Mouse (Mus musculus) midbrain, embryonic 11.5 days (tissue): ENCODE measurements around the gene St14. TPM values are rescaled to one million over a fixed set of nuclear protein-coding genes. Genes with fewer than 3 reads are reported as not detected.
A peak's percentile ranks its signal among the peaks of the same experiment; 100 is the strongest.

Experiments
- ATAC-seq: fragments of 200-750 bp; cut with Nextera tagmentation; 2 replicates; pipeline ENCODE4 v1.8.0; 2017; ENCODE audit warnings: moderate TSS enrichment, moderate library complexity; ENCODE audit not compliant: low FRiP score
- DNase-seq: peaks from one replicate; pipeline ENCODE4 v3.0.0; 2015; ENCODE audit warnings: low spot score; ENCODE audit errors: missing footprints
- H3K27ac ChIP-seq: fragments of 300-500 bp; sonication (generic); 2 replicates; pipeline ENCODE4 v1.5.1; 2014; ENCODE audit warnings: low read depth, low read length
- H3K27me3 ChIP-seq: fragments of 300-500 bp; sonication (generic); 2 replicates; pipeline ENCODE4 v1.6.1; 2014; ENCODE audit warnings: mild to moderate bottlenecking, low read length, moderate library complexity, mixed read lengths; ENCODE audit not compliant: control insufficient read depth, insufficient read depth
- H3K36me3 ChIP-seq: fragments of 300-500 bp; sonication (generic); 2 replicates; pipeline ENCODE4 v1.6.1; 2014; ENCODE audit warnings: mild to moderate bottlenecking, low read length, moderate library complexity, mixed read lengths; ENCODE audit not compliant: control insufficient read depth, insufficient read depth
- H3K4me1 ChIP-seq: fragments of 300-500 bp; sonication (generic); 2 replicates; pipeline ENCODE4 v1.6.1; 2014; ENCODE audit warnings: low read length; ENCODE audit not compliant: control insufficient read depth, insufficient read depth
- H3K4me2 ChIP-seq: fragments of 300-500 bp; sonication (generic); 2 replicates; pipeline ENCODE4 v1.6.1; 2014; ENCODE audit warnings: mild to moderate bottlenecking, moderate library complexity
- H3K4me3 ChIP-seq: fragments of 300-500 bp; sonication (generic); 2 replicates; pipeline ENCODE4 v1.5.1; 2014; ENCODE audit warnings: low read depth, low read length
- H3K9ac ChIP-seq: fragments of 300-500 bp; sonication (generic); 2 replicates; pipeline ENCODE4 v1.6.1; 2014; ENCODE audit warnings: low read length
- H3K9me3 ChIP-seq: fragments of 300-500 bp; sonication (generic); 2 replicates; pipeline ENCODE4 v1.6.1; 2016; ENCODE audit warnings: low read length; ENCODE audit not compliant: control insufficient read depth
- WGBS: fragments of 180-500 bp; shearing (Covaris S2); extraction: QIAGEN DNeasy Blood & Tissue Kit; methylation state at CpG from one replicate; pipeline ENCODE4 v1.1.7; 2014; 5-methylcytosine and 5-hydroxymethylcytosine counted together
- polyA plus RNA-seq: library from polyadenylated mRNA; unstranded; fragments of >200 nt; fragmentation: Nextera tagmentation; extraction: Ambion mirVana; gene quantifications from 2 replicates; pipeline ENCODE4 v1.2.1, GENCODE M21; 2014

The St14 gene
- polyA plus RNA-seq, 1 experiment from 2014 or later = 0.60 TPM

DNA sequence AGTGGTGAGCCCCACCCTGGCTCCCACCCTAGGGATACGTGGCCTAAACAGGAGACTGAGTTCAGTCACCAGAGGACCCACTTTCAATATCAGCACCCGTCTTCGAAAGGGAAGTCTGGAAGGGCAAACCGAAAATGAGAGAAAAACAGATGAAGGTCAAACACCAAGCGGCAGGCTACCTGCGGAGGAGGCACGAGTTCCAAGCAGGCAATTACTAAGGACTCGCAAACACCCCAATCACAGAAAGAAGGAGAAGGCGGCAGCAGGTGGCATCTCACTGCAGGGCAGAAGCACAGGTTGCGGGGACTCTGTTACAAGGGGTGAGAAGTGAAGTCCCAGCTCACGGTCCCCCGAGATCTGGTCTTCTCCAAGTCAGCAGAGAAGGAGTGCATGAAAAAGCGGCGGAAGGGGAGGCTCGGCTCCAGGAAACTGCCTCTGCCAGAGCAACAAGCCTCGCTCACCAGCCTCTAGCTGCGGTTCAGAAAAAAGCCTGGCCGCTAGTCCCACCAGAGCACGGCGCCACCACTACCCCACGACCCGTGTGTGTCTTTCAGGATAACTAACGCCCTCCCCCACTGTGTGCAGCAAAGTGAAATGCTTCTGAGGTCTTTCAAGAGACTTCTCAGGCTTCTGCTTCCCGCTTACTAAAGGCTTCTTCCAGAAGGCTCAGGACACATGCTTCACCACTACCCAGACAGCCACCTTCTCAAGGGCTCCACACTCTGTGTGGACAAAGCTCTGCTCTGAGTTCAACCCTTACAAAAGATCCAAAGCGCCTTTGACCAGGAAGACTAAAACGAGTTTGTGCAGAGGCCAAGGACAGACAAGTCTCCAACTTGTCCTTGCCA is 1.1 kb downstream of the St14 start:
- peak overlapping the region; percentile 38 for H3K4me3 ChIP-seq
- H3K9ac ChIP-seq = no peak overlapping the region
- H3K9me3 ChIP-seq = no peaks in the 10 kb centered on the region
- 0 out of 2 replicates have a peak, but pooled peaks have one; percentile 12 for ATAC-seq
- H3K4me1 ChIP-seq = peaks cover 9% of the 10 kb centered on the region
- peak; percentile 95 for DNase-seq
- H3K4me2 ChIP-seq = peak overlapping the region; percentile 75
- H3K27ac ChIP-seq = no peak overlapping the region
- no peaks in the 10 kb centered on the region for H3K36me3 ChIP-seq
- peaks cover 34% of the 10 kb centered on the region for H3K27me3 ChIP-seq
- 11% methylated on average over 26 of the region's 26 CpGs for WGBS

DNA sequence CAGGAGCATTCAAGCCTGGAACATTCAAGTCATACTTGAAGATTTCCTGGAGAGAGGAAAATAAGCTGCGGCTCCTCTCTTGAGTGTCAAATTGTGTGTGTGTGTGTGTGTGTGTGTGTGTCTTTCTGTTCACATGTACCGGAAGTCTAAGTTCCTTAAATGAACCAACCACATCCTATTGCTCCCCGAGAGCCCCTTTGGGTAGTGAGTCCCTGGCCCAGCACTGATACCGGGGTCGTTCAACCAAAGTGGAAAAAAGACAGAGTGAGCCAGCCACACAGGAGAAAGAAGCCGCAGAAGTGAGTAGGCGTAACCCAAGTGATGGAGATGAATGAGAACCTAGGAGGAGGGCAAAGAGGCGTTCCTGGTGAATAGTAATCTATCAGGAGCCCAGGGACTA is 1.7 kb downstream of the St14 start:
- H3K27me3 ChIP-seq = peaks cover 34% of the 10 kb centered on the region
- no peak for ATAC-seq
- WGBS = 78% methylated on average over 8 of the region's 8 CpGs
- no peaks in the 10 kb centered on the region for H3K9me3 ChIP-seq
- H3K4me2 ChIP-seq = no peak overlapping the region
- DNase-seq = no peak
- no peak overlapping the region for H3K9ac ChIP-seq
- no peak overlapping the region for H3K27ac ChIP-seq
- peaks cover 9% of the 10 kb centered on the region for H3K4me1 ChIP-seq
- H3K36me3 ChIP-seq = no peaks in the 10 kb centered on the region
- H3K4me3 ChIP-seq = no peak overlapping the region

- WGBS = 88% methylated on average over 12 of the region's 12 CpGs
- Histone ChIP-seq H3K9me3 (no peaks in the 10 kb centered on the region), H3K4me1 (peaks cover 9% of the 10 kb centered on the region), H3K27me3 (peaks cover 34% of the 10 kb centered on the region), H3K36me3 (no peaks in the 10 kb centered on the region), H3K27ac (no peak overlapping the region), H3K9ac (no peak overlapping the region), H3K4me2 (no peak overlapping the region), H3K4me3 (no peak overlapping the region)
- no peak for DNase-seq
- no peak for ATAC-seq
Measured at GRCm38 (mm10) chr9:31127876-31128465, 3.7 kb downstream of the St14 start.

GRCm38 (mm10) chr9:31126079-31126478 is 5.6 kb downstream of the St14 start:
- H3K27me3 ChIP-seq = peaks cover 16% of the 10 kb centered on the region
- H3K4me3 ChIP-seq = no peak overlapping the region
- no peaks in the 10 kb centered on the region for H3K9me3 ChIP-seq
- no peaks in the 10 kb centered on the region for H3K36me3 ChIP-seq
- no peak for ATAC-seq
- H3K4me2 ChIP-seq = no peak overlapping the region
- 89% methylated on average over 7 of the region's 7 CpGs for WGBS
- peaks cover 2% of the 10 kb centered on the region for H3K4me1 ChIP-seq
- no peak overlapping the region for H3K9ac ChIP-seq
- DNase-seq = no peak
- H3K27ac ChIP-seq = no peak overlapping the region

GRCm38 (mm10) chr9:31122464-31123030 is 9.1 kb downstream of the St14 start:
- Histone ChIP-seq H3K36me3 (no peaks in the 10 kb centered on the region), H3K9ac (no peak overlapping the region), H3K4me1 (no peaks in the 10 kb centered on the region), H3K27ac (no peak overlapping the region), H3K9me3 (no peaks in the 10 kb centered on the region), H3K4me2 (no peak overlapping the region), H3K4me3 (no peak overlapping the region), H3K27me3 (no peaks in the 10 kb centered on the region)
- DNase-seq = no peak
- WGBS = 76% methylated on average over 13 of the region's 13 CpGs
- ATAC-seq = no peak

- ATAC-seq = no peak
- Histone ChIP-seq H3K27me3 (no peaks in the 10 kb centered on the region), H3K9me3 (no peaks in the 10 kb centered on the region), H3K4me1 (no peaks in the 10 kb centered on the region), H3K4me2 (no peak overlapping the region), H3K9ac (no peak overlapping the region), H3K4me3 (no peak overlapping the region), H3K27ac (no peak overlapping the region), H3K36me3 (no peaks in the 10 kb centered on the region)
- DNase-seq = no peak
- 68% methylated on average over 4 of the region's 4 CpGs for WGBS
Measured at GRCm38 (mm10) chr9:31120533-31120915, 11.1 kb downstream of the St14 start.

- H3K4me3 ChIP-seq = no peak overlapping the region
- WGBS = 59% methylated on average over 11 of the region's 11 CpGs
- H3K9ac ChIP-seq = no peak overlapping the region
- H3K27me3 ChIP-seq = no peaks in the 10 kb centered on the region
- H3K36me3 ChIP-seq = no peaks in the 10 kb centered on the region
- H3K4me2 ChIP-seq = no peak overlapping the region
- H3K9me3 ChIP-seq = no peaks in the 10 kb centered on the region
- no peaks in the 10 kb centered on the region for H3K4me1 ChIP-seq
- no peak overlapping the region for H3K27ac ChIP-seq
- DNase-seq = no peak
- no peak for ATAC-seq
Measured at GRCm38 (mm10) chr9:31119882-31120532, 11.6 kb downstream of the St14 start.

GRCm38 (mm10) chr9:31119405-31119804 is 12.2 kb downstream of the St14 start:
- Histone ChIP-seq H3K4me3 (no peak overlapping the region), H3K4me1 (no peaks in the 10 kb centered on the region), H3K9ac (no peak overlapping the region), H3K4me2 (no peak overlapping the region), H3K27me3 (no peaks in the 10 kb centered on the region), H3K36me3 (no peaks in the 10 kb centered on the region), H3K9me3 (no peaks in the 10 kb centered on the region), H3K27ac (no peak overlapping the region)
- 83% methylated on average over 5 of the region's 5 CpGs for WGBS
- DNase-seq (no peak), ATAC-seq (no peak)
